Mouse (Mus musculus): ENCODE results near the gene Col4a2.

- TF ChIP-seq CTCF (IDR thresholded peaks at IDR 0.05; ENCODE audit: extremely low read depth, insufficient read depth, insufficient read length, insufficient replicate concordance) = no peak
- no peak for TF ChIP-seq POLR2A (IDR thresholded peaks at IDR 0.05; ENCODE audit: low read depth, low read length)
Observed at GRCm38 (mm10) chr8:11460934-11461333, 148.3 kb downstream of the Col4a2 start.
